8 mouse cellular contexts compared by ENCODE assay signal in the genomic region with DNA sequence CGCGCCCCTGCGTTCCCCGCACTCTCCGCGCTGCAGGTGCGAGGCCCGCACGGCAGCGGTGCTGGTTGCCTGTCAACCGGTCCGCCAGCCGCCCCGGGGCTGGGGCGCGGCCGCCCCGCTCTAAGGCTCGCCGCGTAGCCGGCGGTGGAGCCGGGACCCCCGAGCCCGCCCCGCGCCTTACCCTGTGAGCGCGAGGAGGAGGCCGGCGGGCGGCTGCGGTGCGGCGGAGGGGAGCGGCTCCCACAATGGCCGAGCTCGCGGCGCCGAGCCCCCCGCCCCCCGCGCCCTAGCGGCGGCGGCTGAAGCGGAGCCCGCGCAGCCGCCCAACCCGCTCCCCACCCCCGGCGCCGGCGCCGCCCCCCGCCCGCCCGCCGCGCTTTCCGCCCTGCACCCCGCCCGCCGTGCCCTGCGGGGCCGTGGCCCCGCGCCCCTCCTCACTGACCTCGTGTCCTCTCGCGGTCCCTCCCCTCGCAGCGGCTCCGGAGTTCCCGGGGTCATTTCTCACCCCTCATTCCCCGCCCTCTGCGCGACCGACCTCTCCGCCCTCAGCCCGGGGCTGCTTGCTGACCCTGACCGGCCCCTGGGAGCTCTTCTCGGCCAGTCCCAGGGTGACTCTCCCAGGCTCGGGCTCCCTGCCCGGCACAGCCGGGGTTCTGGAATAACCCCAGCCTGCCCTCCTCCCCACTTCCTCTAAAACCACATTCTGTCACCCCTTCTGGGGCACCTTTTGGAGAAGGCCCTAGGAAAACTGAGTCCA. TPM values are rescaled to one million over a fixed set of nuclear protein-coding genes. Genes with fewer than 3 reads are reported as not detected.
DNase-seq lines count a peak whose midpoint lies in the region; ATAC-seq and TF ChIP-seq lines count a peak whose summit lies in the region.

No protein-coding gene starts in this region.

- H3K4me2 ChIP-seq in forebrain, embryonic 14.5 days (ENCODE audit: low read length), result peak overlapping the region; percentile 95
- H3K4me2 ChIP-seq in hindbrain, embryonic 11.5 days (replicated peaks; ENCODE audit: low read depth, low read length), result peak overlapping the region; percentile 100
- H3K4me2 ChIP-seq in limb, embryonic 14.5 days (replicated peaks; ENCODE audit: low read depth, low read length, severe bottlenecking), result peak overlapping the region; percentile 100
- H3K4me2 ChIP-seq in midbrain, embryonic 12.5 days (replicated peaks), result peak overlapping the region; percentile 96

- no peak for TF ChIP-seq POLR2A in limb, embryonic 14.5 days (IDR thresholded peaks at IDR 0.05; ENCODE audit: borderline replicate concordance, extremely low read depth, insufficient read depth, insufficient read length)

- under 1% methylated on average over 39 of the region's 89 CpGs for WGBS in forebrain, embryonic 14.5 days
- WGBS in hindbrain, embryonic 11.5 days, result 1% methylated on average over 34 of the region's 89 CpGs
- under 1% methylated on average over 31 of the region's 89 CpGs for WGBS in limb, embryonic 14.5 days
- under 1% methylated on average over 39 of the region's 89 CpGs for WGBS in midbrain, embryonic 12.5 days

- peak; percentile 66 for ATAC-seq in forebrain, embryonic 14.5 days
- peak; percentile 67 for ATAC-seq in hindbrain, embryonic 11.5 days (ENCODE audit: low FRiP score)
- peak; percentile 66 for ATAC-seq in limb, embryonic 14.5 days (ENCODE audit: low FRiP score, low read depth)
- ATAC-seq in midbrain, embryonic 12.5 days (ENCODE audit: low FRiP score, low read depth), result peak; percentile 75

- DNase-seq in layer of hippocampus, postnatal 10 days (ENCODE audit: low spot score in 2 of 2), result peak; percentile 54 to 62
- no peak for DNase-seq in layer of hippocampus, adult 11-12 months (ENCODE audit: low spot score)
- peak; percentile 72 for DNase-seq in cerebellum, adult 11 months
- peak; percentile 53 for DNase-seq in forebrain, embryonic 14.5 days (ENCODE audit: low spot score)
- peak; percentile 62 for DNase-seq in hindbrain, embryonic 11.5 days (ENCODE audit: low spot score)
- no peak for DNase-seq in limb, embryonic 14.5 days (ENCODE audit: low spot score)
- peak; percentile 7 for DNase-seq in thymus, postnatal 0 days (ENCODE audit: low spot score)

- H3K36me3 ChIP-seq in forebrain, embryonic 14.5 days (ENCODE audit: control insufficient read depth, insufficient read depth, low read length), result peaks cover 19% of the 10 kb centered on the region
- no peaks in the 10 kb centered on the region for H3K36me3 ChIP-seq in hindbrain, embryonic 11.5 days (ENCODE audit: control insufficient read depth, insufficient read depth, low read length)
- 0 out of 2 replicates have a peak, but pooled peaks cover 5% of the 10 kb centered on the region for H3K36me3 ChIP-seq in limb, embryonic 14.5 days (ENCODE audit: control insufficient read depth, insufficient read depth, low read length)
- H3K36me3 ChIP-seq in midbrain, embryonic 12.5 days, result 0 out of 2 replicates have a peak, but pooled peaks cover 10% of the 10 kb centered on the region

- peaks cover 14% of the 10 kb centered on the region; the same call in 1 of the 2 replicates for H3K4me1 ChIP-seq in forebrain, embryonic 14.5 days (ENCODE audit: control insufficient read depth, insufficient read depth, low read length)
- peaks cover 4% of the 10 kb centered on the region for H3K4me1 ChIP-seq in hindbrain, embryonic 11.5 days (replicated peaks; ENCODE audit: control insufficient read depth, insufficient read depth, low read length)
- peaks cover 11% of the 10 kb centered on the region for H3K4me1 ChIP-seq in limb, embryonic 14.5 days (ENCODE audit: control insufficient read depth, insufficient read depth, low read length)
- H3K4me1 ChIP-seq in midbrain, embryonic 12.5 days, result peaks cover 18% of the 10 kb centered on the region

- peak overlapping the region; percentile 89 for H3K4me3 ChIP-seq in forebrain, embryonic 14.5 days (ENCODE audit: low read depth, low read length)
- H3K4me3 ChIP-seq in hindbrain, embryonic 11.5 days (ENCODE audit: low read depth, low read length), result peak overlapping the region; percentile 76
- H3K4me3 ChIP-seq in limb, embryonic 14.5 days (replicated peaks; ENCODE audit: low read length), result peak overlapping the region; percentile 82
- peak overlapping the region; percentile 85 for H3K4me3 ChIP-seq in midbrain, embryonic 12.5 days

- H3K9me3 ChIP-seq in forebrain, embryonic 14.5 days (replicated peaks; ENCODE audit: control insufficient read depth, low read length), result no peaks in the 10 kb centered on the region
- no peaks in the 10 kb centered on the region for H3K9me3 ChIP-seq in hindbrain, embryonic 11.5 days (ENCODE audit: control insufficient read depth, low read length)
- no peaks in the 10 kb centered on the region for H3K9me3 ChIP-seq in limb, embryonic 14.5 days (ENCODE audit: control insufficient read depth, low read length)
- H3K9me3 ChIP-seq in midbrain, embryonic 12.5 days, result no peaks in the 10 kb centered on the region

- peak overlapping the region; percentile 97 for H3K9ac ChIP-seq in forebrain, embryonic 14.5 days (ENCODE audit: low read length)
- H3K9ac ChIP-seq in hindbrain, embryonic 11.5 days (ENCODE audit: low read depth, low read length), result peak overlapping the region; percentile 89
- peak overlapping the region; percentile 77 for H3K9ac ChIP-seq in limb, embryonic 14.5 days (ENCODE audit: low read depth, low read length, severe bottlenecking)
- peak overlapping the region; percentile 90 for H3K9ac ChIP-seq in midbrain, embryonic 12.5 days (replicated peaks)

- H3K27ac ChIP-seq in forebrain, embryonic 14.5 days (ENCODE audit: low read depth, low read length), result peak overlapping the region; percentile 86
- peak overlapping the region; percentile 89 for H3K27ac ChIP-seq in hindbrain, embryonic 11.5 days (ENCODE audit: low read depth, low read length)
- H3K27ac ChIP-seq in limb, embryonic 14.5 days (replicated peaks; ENCODE audit: low read depth, low read length), result no peak overlapping the region
- peak overlapping the region; percentile 87 for H3K27ac ChIP-seq in midbrain, embryonic 12.5 days (replicated peaks)

- no peaks in the 10 kb centered on the region for H3K27me3 ChIP-seq in forebrain, embryonic 14.5 days (replicated peaks; ENCODE audit: control insufficient read depth, insufficient read depth, low read length)
- no peaks in the 10 kb centered on the region for H3K27me3 ChIP-seq in hindbrain, embryonic 11.5 days (ENCODE audit: control insufficient read depth, insufficient read depth, low read length)
- 0 out of 2 replicates have a peak, but pooled peaks cover 9% of the 10 kb centered on the region for H3K27me3 ChIP-seq in limb, embryonic 14.5 days (ENCODE audit: control insufficient read depth, insufficient read depth, low read length)
- H3K27me3 ChIP-seq in midbrain, embryonic 12.5 days, result 0 out of 2 replicates have a peak, but pooled peaks cover 11% of the 10 kb centered on the region

RNA-seq across cellular contexts. Expression of a gene that starts 3.0 kb away (rescaled TPM):
- 100 to 1,000 TPM; 242 to 248 TPM for total RNA-seq in layer of hippocampus, postnatal 10 days (2021)
- polyA plus RNA-seq in forebrain, embryonic 14.5 days (2014; fragmentation: Nextera tagmentation; extraction: Ambion mirVana), result 76.5 and 101 TPM in 2 replicates
- 74.7 and 114 TPM in 2 replicates for polyA plus RNA-seq in hindbrain, embryonic 11.5 days (2014; fragmentation: Nextera tagmentation; extraction: Ambion mirVana)
- 99.7 and 103 TPM in 2 replicates for polyA plus RNA-seq in limb, embryonic 14.5 days (2012; rRNA removed)
- polyA plus RNA-seq in limb, embryonic 14.5 days (2014; fragmentation: Nextera tagmentation; extraction: Ambion mirVana), result 79.8 and 84.0 TPM in 2 replicates
- 78.3 and 79.3 TPM in 2 replicates for polyA plus RNA-seq in midbrain, embryonic 12.5 days (2016; fragmentation: Nextera tagmentation; extraction: Ambion mirVana)
- 32.8 and 37.1 TPM in 2 replicates for polyA plus RNA-seq in thymus, postnatal 0 days (2015; fragmentation: Nextera tagmentation; extraction: Ambion mirVana)

RNA-seq across cellular contexts. Expression of a gene that starts 30.8 kb away (rescaled TPM):
- 100 to 1,000 TPM; 174 to 175 TPM for total RNA-seq in layer of hippocampus, postnatal 10 days (2021)
- polyA plus RNA-seq in forebrain, embryonic 14.5 days (2014; fragmentation: Nextera tagmentation; extraction: Ambion mirVana), result 397 and 481 TPM in 2 replicates
- polyA plus RNA-seq in hindbrain, embryonic 11.5 days (2014; fragmentation: Nextera tagmentation; extraction: Ambion mirVana), result 340 and 344 TPM in 2 replicates
- polyA plus RNA-seq in limb, embryonic 14.5 days (2012; rRNA removed), result 119 and 253 TPM in 2 replicates
- polyA plus RNA-seq in limb, embryonic 14.5 days (2014; fragmentation: Nextera tagmentation; extraction: Ambion mirVana), result 344 and 353 TPM in 2 replicates
- polyA plus RNA-seq in midbrain, embryonic 12.5 days (2016; fragmentation: Nextera tagmentation; extraction: Ambion mirVana), result 318 and 329 TPM in 2 replicates
- 485 and 491 TPM in 2 replicates for polyA plus RNA-seq in thymus, postnatal 0 days (2015; fragmentation: Nextera tagmentation; extraction: Ambion mirVana)

Comparison
In these comparisons a context has a peak if more than half of its experiments do, and no peak if none do; other contexts are left out.
1. DNase-seq: peak in layer of hippocampus, postnatal 10 days (2 of 2), cerebellum, adult 11 months (single experiment), forebrain, embryonic 14.5 days (single experiment), hindbrain, embryonic 11.5 days (single experiment) and thymus, postnatal 0 days (single experiment); none in layer of hippocampus, adult 11-12 months (single experiment) and limb, embryonic 14.5 days (single experiment).
2. Peak in every context shown above with its lines, with median percentiles within 50 percentile points of each other: ATAC-seq, H3K4me2 ChIP-seq, H3K4me3 ChIP-seq and H3K9ac ChIP-seq.